Mouse (Mus musculus): Measurements from ENCODE around the gene Ttc13. TPM values are rescaled to one million over a fixed set of nuclear protein-coding genes. Genes with fewer than 3 reads are reported as not detected.
A peak's percentile ranks its signal among the peaks of the same experiment; 100 is the strongest.

The Ttc13 gene
- polyA plus RNA-seq, 1 experiment from 2014 or later: 44.6 TPM

GRCm38 (mm10) chr8:124663874-124664230 is 57.9 kb downstream of the Ttc13 start:
- no peak for DNase-seq (ENCODE audit: low spot score)
- H3K27ac ChIP-seq: peak overlapping the region; percentile 98
- WGBS: 52% methylated on average over 4 of the region's 4 CpGs

GRCm38 (mm10) chr8:124663112-124663873 is 58.5 kb downstream of the Ttc13 start, which contains the start of gene 2310022B05Rik:
Gene 2310022B05Rik (minus strand): TSS chr8:124663369.
- peak within 1 kb of the TSS; percentile 98 for H3K27ac ChIP-seq
- peak within 1 kb of the TSS; percentile 93 for H3K4me3 ChIP-seq
- H3K27me3 ChIP-seq (ENCODE audit: insufficient read depth, poor library complexity, severe bottlenecking): no peaks in the 10 kb centered on the region
- 0 out of 2 replicates have a peak, but pooled peaks cover 3% of the 10 kb centered on the region for H3K36me3 ChIP-seq
- peak; percentile 95 for DNase-seq (ENCODE audit: low spot score)
- no peaks in the 10 kb centered on the region for H3K9me3 ChIP-seq
- WGBS: 2% methylated on average over 69 of the region's 69 CpGs
- H3K4me1 ChIP-seq: peaks cover 45% of the 10 kb centered on the region

More at GRCm38 (mm10) chr8:124663874-124664230, 57.9 kb downstream of the Ttc13 start:
- Histone ChIP-seq H3K27me3 (ENCODE audit: insufficient read depth, poor library complexity, severe bottlenecking) (no peaks in the 10 kb centered on the region), H3K36me3 (0 out of 2 replicates have a peak, but pooled peaks cover 3% of the 10 kb centered on the region), H3K4me3 (peak overlapping the region; percentile 93), H3K4me1 (peaks cover 39% of the 10 kb centered on the region), H3K9me3 (no peaks in the 10 kb centered on the region)

- peak overlapping the region; percentile 93 for H3K4me3 ChIP-seq
- H3K4me1 ChIP-seq: peaks cover 52% of the 10 kb centered on the region
- peak overlapping the region; percentile 98 for H3K27ac ChIP-seq
- WGBS: under 1% methylated on average over 48 of the region's 49 CpGs
- H3K36me3 ChIP-seq: 0 out of 2 replicates have a peak, but pooled peaks cover 6% of the 10 kb centered on the region
- DNase-seq (ENCODE audit: low spot score): no peak
- H3K9me3 ChIP-seq: no peaks in the 10 kb centered on the region
- H3K27me3 ChIP-seq (ENCODE audit: insufficient read depth, poor library complexity, severe bottlenecking): no peaks in the 10 kb centered on the region
These were observed 59.2 kb downstream of the Ttc13 start for GRCm38 (mm10) chr8:124662446-124663111.

- H3K4me3 ChIP-seq: peak overlapping the region; percentile 93
- peak overlapping the region; percentile 98 for H3K27ac ChIP-seq
- H3K27me3 ChIP-seq (ENCODE audit: insufficient read depth, poor library complexity, severe bottlenecking): no peaks in the 10 kb centered on the region
- DNase-seq (ENCODE audit: low spot score): no peak
- no peaks in the 10 kb centered on the region for H3K9me3 ChIP-seq
- peaks cover 60% of the 10 kb centered on the region for H3K4me1 ChIP-seq
- 0 out of 2 replicates have a peak, but pooled peaks cover 7% of the 10 kb centered on the region for H3K36me3 ChIP-seq
- 23% methylated on average over 9 of the region's 9 CpGs for WGBS
These were observed 60.0 kb downstream of the Ttc13 start for GRCm38 (mm10) chr8:124661781-124662180.

GRCm38 (mm10) chr8:124658415-124658814 is 63.4 kb downstream of the Ttc13 start:
- peaks cover 17% of the 10 kb centered on the region for H3K36me3 ChIP-seq
- no peaks in the 10 kb centered on the region for H3K9me3 ChIP-seq
- peak overlapping the region; percentile 26 for H3K4me3 ChIP-seq
- DNase-seq (ENCODE audit: low spot score): peak; percentile 87
- H3K4me1 ChIP-seq: peaks cover 87% of the 10 kb centered on the region
- H3K27me3 ChIP-seq (ENCODE audit: insufficient read depth, poor library complexity, severe bottlenecking): no peaks in the 10 kb centered on the region
- 25% methylated on average over 2 of the region's 2 CpGs for WGBS
- peak overlapping the region; percentile 57 for H3K27ac ChIP-seq

GRCm38 (mm10) chr8:124657961-124658360 is 63.8 kb downstream of the Ttc13 start:
- 43% methylated on average over 7 of the region's 7 CpGs for WGBS
- Histone ChIP-seq H3K36me3 (peaks cover 17% of the 10 kb centered on the region), H3K4me1 (peaks cover 87% of the 10 kb centered on the region), H3K9me3 (no peaks in the 10 kb centered on the region), H3K4me3 (peak overlapping the region; percentile 26), H3K27me3 (ENCODE audit: insufficient read depth, poor library complexity, severe bottlenecking) (no peaks in the 10 kb centered on the region), H3K27ac (peak overlapping the region; percentile 57)
- DNase-seq (ENCODE audit: low spot score): no peak

GRCm38 (mm10) chr8:124653568-124654475 is 68.0 kb downstream of the Ttc13 start:
- Histone ChIP-seq H3K36me3 (peaks cover 41% of the 10 kb centered on the region), H3K4me3 (peak overlapping the region; percentile 29), H3K27me3 (ENCODE audit: insufficient read depth, poor library complexity, severe bottlenecking) (no peaks in the 10 kb centered on the region), H3K27ac (peak overlapping the region; percentile 82), H3K4me1 (peaks cover 95% of the 10 kb centered on the region), H3K9me3 (no peaks in the 10 kb centered on the region)
- DNase-seq (ENCODE audit: low spot score): no peak
- 35% methylated on average over 28 of the region's 28 CpGs for WGBS

GRCm38 (mm10) chr8:124652546-124652945 is 69.2 kb downstream of the Ttc13 start:
- WGBS: 18% methylated on average over 4 of the region's 4 CpGs
- peak; percentile 81 for DNase-seq (ENCODE audit: low spot score)
- H3K36me3 ChIP-seq: peaks cover 38% of the 10 kb centered on the region
- peak overlapping the region; percentile 82 for H3K27ac ChIP-seq
- peak overlapping the region; percentile 25; the same call in 1 of the 2 replicates for H3K4me3 ChIP-seq
- no peaks in the 10 kb centered on the region for H3K9me3 ChIP-seq
- H3K27me3 ChIP-seq (ENCODE audit: insufficient read depth, poor library complexity, severe bottlenecking): no peaks in the 10 kb centered on the region
- H3K4me1 ChIP-seq: peaks cover 95% of the 10 kb centered on the region

GRCm38 (mm10) chr8:124651776-124652175 is 70.0 kb downstream of the Ttc13 start:
- H3K36me3 ChIP-seq: peaks cover 38% of the 10 kb centered on the region

GRCm38 (mm10) chr8:124648311-124648710 is 73.5 kb downstream of the Ttc13 start:
- H3K4me3 ChIP-seq: no peak overlapping the region
- H3K27ac ChIP-seq: peak overlapping the region; percentile 79; the same call in 1 of the 2 replicates
- no peak for DNase-seq (ENCODE audit: low spot score)
- H3K4me1 ChIP-seq: peaks cover 88% of the 10 kb centered on the region
- peaks cover 33% of the 10 kb centered on the region for H3K36me3 ChIP-seq
- no peaks in the 10 kb centered on the region for H3K27me3 ChIP-seq (ENCODE audit: insufficient read depth, poor library complexity, severe bottlenecking)
- no peaks in the 10 kb centered on the region for H3K9me3 ChIP-seq

More at GRCm38 (mm10) chr8:124651776-124652175, 70.0 kb downstream of the Ttc13 start:
- no peak for DNase-seq (ENCODE audit: low spot score)
- Histone ChIP-seq H3K27me3 (ENCODE audit: insufficient read depth, poor library complexity, severe bottlenecking) (no peaks in the 10 kb centered on the region), H3K4me3 (no peak overlapping the region), H3K9me3 (no peaks in the 10 kb centered on the region), H3K4me1 (peaks cover 91% of the 10 kb centered on the region), H3K27ac (peak overlapping the region; percentile 63)
- WGBS: 89% methylated on average over 20 of the region's 20 CpGs

GRCm38 (mm10) chr8:124643540-124644339 is 78.0 kb downstream of the Ttc13 start:
- Histone ChIP-seq H3K4me1 (peaks cover 75% of the 10 kb centered on the region), H3K27ac (peak overlapping the region; percentile 96), H3K4me3 (peak overlapping the region; percentile 33; the same call in 1 of the 2 replicates), H3K27me3 (ENCODE audit: insufficient read depth, poor library complexity, severe bottlenecking) (no peaks in the 10 kb centered on the region), H3K9me3 (no peaks in the 10 kb centered on the region), H3K36me3 (peaks cover 31% of the 10 kb centered on the region)
- WGBS: 37% methylated on average over 18 of the region's 18 CpGs
- peak; percentile 93 for DNase-seq (ENCODE audit: low spot score)

GRCm38 (mm10) chr8:124641599-124641998 is 80.2 kb downstream of the Ttc13 start:
- H3K27ac ChIP-seq: peak overlapping the region; percentile 73
- DNase-seq (ENCODE audit: low spot score): no peak
- H3K27me3 ChIP-seq (ENCODE audit: insufficient read depth, poor library complexity, severe bottlenecking): no peaks in the 10 kb centered on the region
- H3K9me3 ChIP-seq: no peaks in the 10 kb centered on the region
- peaks cover 67% of the 10 kb centered on the region for H3K4me1 ChIP-seq
- H3K4me3 ChIP-seq: no peak overlapping the region
- peaks cover 51% of the 10 kb centered on the region for H3K36me3 ChIP-seq
- 84% methylated on average over 8 of the region's 8 CpGs for WGBS

All from heart, embryonic 10.5 days (tissue).